ENCODE assay signal across 10 mouse cellular contexts in genomic region chr3:31260964-31261346, GRCm38 (mm10). TPM values are rescaled to one million over a fixed set of nuclear protein-coding genes. Genes with fewer than 3 reads are reported as not detected.
DNase-seq lines count a peak whose midpoint lies in the region; ATAC-seq lines count a peak whose summit lies in the region.
"Had no signal": no experiment of that assay in that cellular context is flagged by ENCODE, and none has a peak within 500 bp of the region (broad histone marks: within the 10 kb centered on the region; RNA-seq: fewer than 3 reads in every experiment).

No protein-coding gene starts in this region.

- H3K27me3 ChIP-seq in kidney, embryonic 14.5 days (ENCODE audit: control insufficient read depth, insufficient read depth, low read length), result no peaks in the 10 kb centered on the region
- no peaks in the 10 kb centered on the region for H3K27me3 ChIP-seq in neural tube, embryonic 12.5 days (replicated peaks)
- no peaks in the 10 kb centered on the region for H3K27me3 ChIP-seq in neural tube, embryonic 15.5 days (replicated peaks)
- H3K27me3 ChIP-seq in forebrain, embryonic 16.5 days (replicated peaks; ENCODE audit: control insufficient read depth, insufficient read depth, low read length), result no peaks in the 10 kb centered on the region

- H3K4me1 ChIP-seq in kidney, embryonic 14.5 days (ENCODE audit: control insufficient read depth, insufficient read depth, low read length), result peaks cover 21% of the 10 kb centered on the region
- H3K4me1 ChIP-seq in neural tube, embryonic 12.5 days, result peaks cover 15% of the 10 kb centered on the region; the same call in 1 of the 2 replicates
- H3K4me1 ChIP-seq in neural tube, embryonic 15.5 days, result peaks cover 15% of the 10 kb centered on the region
- H3K4me1 ChIP-seq in forebrain, embryonic 16.5 days (replicated peaks; ENCODE audit: control insufficient read depth, insufficient read depth, low read length), result peaks cover 11% of the 10 kb centered on the region

- no peak for DNase-seq in kidney, postnatal 25 days
- no peak for DNase-seq in cerebellum, postnatal 4 days (ENCODE audit: low spot score in 2 of 2)
- DNase-seq in spleen, postnatal 36 days (ENCODE audit: low spot score in 2 of 2), result no peak

- H3K9me3 ChIP-seq in kidney, embryonic 14.5 days (ENCODE audit: control insufficient read depth, low read length), result no peaks in the 10 kb centered on the region
- H3K9me3 ChIP-seq in neural tube, embryonic 12.5 days, result no peaks in the 10 kb centered on the region
- H3K9me3 ChIP-seq in neural tube, embryonic 15.5 days (replicated peaks), result no peaks in the 10 kb centered on the region
- no peaks in the 10 kb centered on the region for H3K9me3 ChIP-seq in forebrain, embryonic 16.5 days (ENCODE audit: control insufficient read depth, low read length)

- peak overlapping the region; percentile 83 for H3K27ac ChIP-seq in kidney, embryonic 14.5 days (ENCODE audit: low read depth, low read length)
- H3K27ac ChIP-seq in neural tube, embryonic 12.5 days, result no peak overlapping the region
- H3K27ac ChIP-seq in neural tube, embryonic 15.5 days (replicated peaks), result no peak overlapping the region
- no peak overlapping the region for H3K27ac ChIP-seq in forebrain, embryonic 16.5 days (ENCODE audit: low read length)
- H3K27ac ChIP-seq: gastrocnemius, adult 2 months; liver, embryonic 14.5 days had no signal

- no peak overlapping the region for H3K9ac ChIP-seq in kidney, embryonic 14.5 days (ENCODE audit: low read depth, low read length)
- no peak overlapping the region for H3K9ac ChIP-seq in neural tube, embryonic 12.5 days
- no peak overlapping the region for H3K9ac ChIP-seq in neural tube, embryonic 15.5 days (replicated peaks)
- H3K9ac ChIP-seq in forebrain, embryonic 16.5 days (replicated peaks; ENCODE audit: low read depth, low read length), result no peak overlapping the region
- H3K9ac ChIP-seq: liver, embryonic 14.5 days had no signal

- ATAC-seq in kidney, embryonic 14.5 days (ENCODE audit: low FRiP score, low TSS enrichment), result peak; percentile 60
- peak; percentile 57 for ATAC-seq in neural tube, embryonic 12.5 days (ENCODE audit: low FRiP score, low read depth)
- no peak for ATAC-seq in neural tube, embryonic 15.5 days (ENCODE audit: low FRiP score)
- ATAC-seq in forebrain, embryonic 16.5 days, result peak; percentile 51

- no peak overlapping the region for H3K4me2 ChIP-seq in kidney, embryonic 14.5 days (replicated peaks; ENCODE audit: low read depth, low read length)
- H3K4me2 ChIP-seq in neural tube, embryonic 12.5 days (replicated peaks), result no peak overlapping the region
- no peak overlapping the region for H3K4me2 ChIP-seq in neural tube, embryonic 15.5 days
- H3K4me2 ChIP-seq in forebrain, embryonic 16.5 days (ENCODE audit: low read length), result no peak overlapping the region

- 40% methylated on average over 3 of the region's 3 CpGs for WGBS in kidney, embryonic 14.5 days
- 28% methylated on average over 3 of the region's 3 CpGs for WGBS in neural tube, embryonic 12.5 days
- WGBS in neural tube, embryonic 15.5 days, result 42% methylated on average over 3 of the region's 3 CpGs
- WGBS in forebrain, embryonic 16.5 days, result 29% methylated on average over 3 of the region's 3 CpGs

- no peaks in the 10 kb centered on the region for H3K36me3 ChIP-seq in kidney, embryonic 14.5 days (ENCODE audit: control insufficient read depth, insufficient read depth, low read length)
- H3K36me3 ChIP-seq in neural tube, embryonic 12.5 days, result 0 out of 2 replicates have a peak, but pooled peaks cover 2% of the 10 kb centered on the region
- H3K36me3 ChIP-seq in neural tube, embryonic 15.5 days, result peaks cover 7% of the 10 kb centered on the region; the same call in 1 of the 2 replicates
- no peaks in the 10 kb centered on the region for H3K36me3 ChIP-seq in forebrain, embryonic 16.5 days (ENCODE audit: control insufficient read depth, insufficient read depth)

- H3K4me3 ChIP-seq in kidney, embryonic 14.5 days (ENCODE audit: low read length), result no peak overlapping the region
- H3K4me3 ChIP-seq in neural tube, embryonic 12.5 days, result no peak overlapping the region
- no peak overlapping the region for H3K4me3 ChIP-seq in neural tube, embryonic 15.5 days (replicated peaks)
- no peak overlapping the region for H3K4me3 ChIP-seq in forebrain, embryonic 16.5 days (replicated peaks; ENCODE audit: low read length)
- H3K4me3 ChIP-seq: erythroblast, embryonic 14.5 days; gastrocnemius, adult 2 months had no signal

RNA-seq across cellular contexts. Expression of gene Slc7a14, which starts 49.2 kb away (rescaled TPM):
- polyA plus RNA-seq in kidney, embryonic 14.5 days (2014; fragmentation: Nextera tagmentation; extraction: Ambion mirVana), result 0.11 and 0.14 TPM in 2 replicates
- polyA plus RNA-seq in neural tube, embryonic 12.5 days (2016; fragmentation: Nextera tagmentation; extraction: Ambion mirVana), result 2.4 and 2.7 TPM in 2 replicates
- polyA plus RNA-seq in neural tube, embryonic 15.5 days (2015; fragmentation: Nextera tagmentation; extraction: Ambion mirVana), result 7.2 and 7.4 TPM in 2 replicates
- polyA plus RNA-seq in forebrain, embryonic 16.5 days (2015; fragmentation: Nextera tagmentation; extraction: Ambion mirVana), result 4.7 and 5.9 TPM in 2 replicates
- polyA plus RNA-seq: erythroblast, embryonic 14.5 days had no signal
